Mouse (Mus musculus): ENCODE results near the gene Cdkn2aipnl.

The Cdkn2aipnl gene

GRCm38 (mm10) chr11:51967443-51968401, at the start of gene Cdkn2aipnl:
Cdkn2aipnl (plus strand) TSS chr11:51967661.
- peak; percentile 99 for DNase-seq

DNA sequence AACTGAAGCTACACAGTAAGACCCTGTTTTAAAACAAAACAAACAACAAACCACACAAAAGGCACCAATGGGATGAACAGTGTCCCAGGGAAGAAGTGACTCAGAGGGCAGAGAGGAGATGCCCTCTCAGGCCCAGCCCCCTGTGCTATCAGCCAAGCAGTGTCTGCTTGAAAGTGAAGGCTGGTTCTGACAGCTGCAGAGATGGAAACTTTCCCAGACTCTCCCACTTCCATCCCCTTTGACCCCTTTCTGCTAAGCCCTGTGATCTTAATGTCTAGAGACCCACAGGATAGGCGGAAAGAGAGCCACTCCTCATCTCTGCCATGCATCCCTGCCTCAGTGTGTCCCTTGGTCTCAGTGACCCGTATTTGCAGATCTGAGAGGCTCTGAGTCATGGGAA, 49.5 kb upstream of the Cdkn2aipnl start:
- no peak for DNase-seq

GRCm38 (mm10) chr11:51918576-51918975, 48.9 kb upstream of the Cdkn2aipnl start:
- DNase-seq: no peak

DNA sequence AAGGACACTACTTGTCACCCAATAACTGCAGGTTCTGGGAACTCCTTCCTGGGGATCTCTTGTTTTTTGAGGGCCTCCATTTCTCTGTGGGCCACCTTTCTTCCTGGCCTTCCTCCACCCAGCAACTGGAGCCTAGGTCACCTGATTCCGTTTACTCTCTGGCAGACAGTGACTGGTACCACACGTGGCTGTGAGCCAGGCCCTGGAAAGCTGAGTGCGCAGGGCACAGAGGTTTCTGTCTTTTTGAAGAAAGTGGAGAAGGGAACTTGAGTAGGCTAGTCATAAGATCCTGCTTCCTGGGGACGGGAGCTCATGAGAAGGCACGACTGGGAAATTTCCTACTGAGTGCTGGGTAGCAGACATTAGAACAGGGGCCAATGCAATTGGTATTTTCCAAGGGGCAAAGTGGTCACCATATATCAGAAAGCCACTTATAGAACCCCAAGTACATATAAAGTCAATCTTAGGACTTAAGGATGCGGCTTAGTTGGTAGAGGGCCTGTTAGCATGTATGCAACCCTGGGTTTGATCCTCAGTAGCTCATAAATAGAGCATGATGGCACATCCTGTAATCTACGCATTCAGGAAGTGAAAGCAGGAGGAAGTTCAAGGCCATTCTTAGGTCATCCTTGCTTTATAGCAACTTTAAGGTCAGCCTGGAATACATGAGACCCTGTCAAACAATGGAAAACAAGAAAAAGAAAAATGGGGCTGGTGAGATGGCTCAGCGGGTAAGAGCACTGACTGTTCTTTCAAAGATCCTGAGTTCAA, 45.9 kb upstream of the Cdkn2aipnl start:
- no peak for DNase-seq

- DNase-seq: no peak
Observed at GRCm38 (mm10) chr11:51922421-51922841, 45.0 kb upstream of the Cdkn2aipnl start.

DNA sequence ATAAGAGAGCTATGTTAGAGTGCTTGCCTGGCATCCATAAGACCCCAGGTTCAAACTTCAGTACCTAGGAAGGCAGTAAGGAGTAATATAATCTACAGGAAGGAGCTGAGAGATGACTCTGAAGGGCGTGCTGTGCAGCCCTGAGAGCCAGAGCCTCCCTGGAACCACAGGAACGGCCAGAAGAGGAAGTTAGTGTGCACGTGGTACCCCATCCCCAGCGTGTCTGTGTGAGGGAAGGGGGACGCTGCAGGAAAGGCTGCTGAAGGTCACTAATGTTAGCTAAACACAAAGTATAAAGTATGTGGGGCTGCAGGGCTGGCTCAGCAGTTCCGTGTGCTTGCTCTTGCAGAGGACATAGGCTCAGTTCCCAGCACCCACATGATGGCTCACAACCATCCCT, 41.9 kb upstream of the Cdkn2aipnl start:
- DNase-seq: no peak

GRCm38 (mm10) chr11:51926385-51926784, 41.1 kb upstream of the Cdkn2aipnl start:
- no peak for DNase-seq

DNA sequence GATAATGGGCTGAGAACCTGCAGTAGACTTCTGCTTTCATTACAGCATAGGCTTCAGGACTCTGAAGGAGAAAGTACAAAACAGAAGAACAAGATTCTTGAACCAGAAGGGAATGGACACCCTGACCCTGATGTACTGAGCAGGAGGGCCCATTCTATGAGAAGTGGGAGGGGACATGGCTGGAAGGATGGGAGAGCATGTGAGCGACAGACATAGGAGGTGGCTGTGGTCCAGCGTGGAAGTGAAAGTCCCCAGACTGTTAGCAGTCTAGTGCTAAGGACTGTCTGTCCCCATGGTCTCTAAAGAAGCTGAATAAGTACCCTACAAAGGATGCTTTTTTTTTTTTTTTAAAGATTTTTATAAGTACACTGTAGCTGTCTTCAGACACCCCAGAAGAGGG, 40.4 kb upstream of the Cdkn2aipnl start:
- no peak for DNase-seq

GRCm38 (mm10) chr11:51931138-51931537, 36.3 kb upstream of the Cdkn2aipnl start:
- DNase-seq: no peak

DNA sequence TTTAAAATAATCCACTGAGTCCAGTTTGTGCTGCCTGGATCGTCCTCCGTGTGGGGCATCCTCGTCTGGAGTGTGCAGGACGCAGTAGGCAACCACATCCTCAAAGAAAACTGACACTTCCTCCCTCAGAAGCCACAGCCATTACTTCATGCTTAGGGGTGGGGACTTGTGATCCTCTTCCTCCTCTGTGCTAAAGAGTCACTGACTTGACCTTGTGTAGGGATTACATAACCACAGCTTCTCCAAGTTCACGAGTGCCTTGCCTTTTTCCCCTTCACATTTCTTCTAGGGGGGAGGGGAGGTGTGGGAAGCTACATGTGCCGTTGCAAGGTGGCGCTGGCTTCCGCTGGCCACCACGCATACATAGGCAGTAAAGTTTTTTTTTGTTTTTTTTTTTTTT, 35.7 kb upstream of the Cdkn2aipnl start:
- DNase-seq: no peak

GRCm38 (mm10) chr11:51934230-51934629, 33.2 kb upstream of the Cdkn2aipnl start:
- DNase-seq: no peak

GRCm38 (mm10) chr11:51935636-51936434, 31.6 kb upstream of the Cdkn2aipnl start:
- no peak for DNase-seq

- no peak for DNase-seq
Observed at GRCm38 (mm10) chr11:51937361-51937781, 30.1 kb upstream of the Cdkn2aipnl start.

GRCm38 (mm10) chr11:51938817-51939589, 28.5 kb upstream of the Cdkn2aipnl start:
- DNase-seq: no peak

DNA sequence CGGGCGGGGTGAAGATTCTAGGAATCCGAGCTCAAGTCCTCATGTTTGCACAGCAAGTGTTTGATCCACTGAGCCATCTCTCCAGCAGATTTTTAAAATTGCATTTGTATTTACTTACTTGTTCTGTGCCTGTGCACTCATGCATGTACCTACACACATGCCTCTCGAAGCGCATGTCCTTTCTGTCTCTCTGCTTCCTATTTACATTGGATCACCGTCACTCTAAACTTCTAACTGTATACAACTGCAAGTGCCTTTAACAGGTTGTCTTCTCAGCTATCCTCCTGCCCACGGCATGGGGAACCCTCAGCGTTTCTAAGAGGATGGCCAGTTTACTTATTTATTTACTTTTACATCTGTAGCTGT, 27.9 kb upstream of the Cdkn2aipnl start:
- DNase-seq: no peak

DNA sequence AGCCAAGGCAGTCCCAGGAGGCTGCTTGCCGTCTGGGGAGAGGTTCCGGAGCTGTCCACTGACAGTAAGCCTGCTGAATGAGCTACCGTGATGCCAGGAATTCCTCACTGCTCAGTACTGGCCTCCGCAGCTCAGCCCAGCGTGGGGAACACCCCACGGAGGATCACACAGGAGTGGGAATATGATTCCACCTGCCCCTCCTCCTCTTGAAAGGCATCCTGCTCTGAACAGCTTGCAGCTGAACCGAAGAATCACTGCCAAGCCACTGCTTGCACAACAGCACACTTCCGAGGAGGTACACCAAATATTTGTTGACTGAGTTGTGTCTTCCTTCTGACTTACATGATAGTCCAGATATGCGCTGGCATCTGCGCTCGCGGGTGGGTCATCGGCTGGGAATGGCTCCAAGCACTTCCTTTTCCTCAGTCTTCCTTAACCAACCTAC, 26.9 kb upstream of the Cdkn2aipnl start:
- DNase-seq: no peak

- no peak for DNase-seq
Observed at GRCm38 (mm10) chr11:51942602-51943499, 24.6 kb upstream of the Cdkn2aipnl start.

GRCm38 (mm10) chr11:51943500-51943841, 24.0 kb upstream of the Cdkn2aipnl start:
- no peak for DNase-seq

DNA sequence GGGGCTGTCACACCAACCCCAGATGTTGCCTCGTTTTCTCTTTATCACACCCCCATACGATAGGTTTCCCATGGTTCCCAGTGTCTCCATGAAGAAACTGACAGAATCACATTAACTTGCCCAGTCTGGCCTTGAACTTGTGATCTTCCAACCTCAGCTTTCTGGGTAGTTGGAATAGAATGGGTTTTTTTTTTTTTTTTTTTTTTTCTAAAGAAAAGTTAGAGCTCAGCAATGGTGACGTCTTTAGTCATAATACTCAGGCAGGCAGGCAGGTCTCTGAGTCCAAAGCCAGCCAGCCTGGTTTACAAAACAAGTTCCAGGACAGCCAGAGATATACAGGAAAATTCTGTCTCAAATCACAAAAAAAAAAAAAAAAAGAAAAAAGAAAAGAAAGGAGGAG, 23.2 kb upstream of the Cdkn2aipnl start:
- DNase-seq: no peak

- DNase-seq: peak; percentile 58 to 61
Observed at GRCm38 (mm10) chr11:51945548-51945947, 21.9 kb upstream of the Cdkn2aipnl start.

GRCm38 (mm10) chr11:51946144-51946543, 21.3 kb upstream of the Cdkn2aipnl start:
- DNase-seq: peak; percentile 23 to 38
